Mouse (Mus musculus): ENCODE results near the gene Kifc1. TPM values are rescaled to one million over a fixed set of nuclear protein-coding genes. Genes with fewer than 3 reads are reported as not detected.

Kifc1 gene
- polyA plus RNA-seq, 1 experiment from 2014 or later: 12.3 TPM

GRCm38 (mm10) chr17:33930280-33931158, 40.1 kb upstream of the Kifc1 start:
- peak overlapping the region; percentile 99 for H3K4me2 ChIP-seq (ENCODE audit: low read depth, severe bottlenecking)
- peak overlapping the region; percentile 81 for H3K9ac ChIP-seq (ENCODE audit: low read length)
- peaks cover 15% of the 10 kb centered on the region for H3K4me1 ChIP-seq (ENCODE audit: control insufficient read depth, insufficient read depth, low read length)
- no peaks in the 10 kb centered on the region for H3K9me3 ChIP-seq (ENCODE audit: control insufficient read depth, low read length)
- under 1% methylated on average over 42 of the region's 45 CpGs for WGBS
- 0 out of 2 replicates have a peak, but pooled peaks cover 6% of the 10 kb centered on the region for H3K36me3 ChIP-seq (ENCODE audit: control insufficient read depth, insufficient read depth, low read length)
- DNase-seq (ENCODE audit: low spot score): no peak
- peak overlapping the region; percentile 87 for H3K27ac ChIP-seq (replicated peaks; ENCODE audit: low read depth, low read length)
- no peaks in the 10 kb centered on the region for H3K27me3 ChIP-seq (ENCODE audit: control insufficient read depth, insufficient read depth, low read length)
- ATAC-seq (ENCODE audit: insufficient number of reproducible peaks, low FRiP score, low TSS enrichment, low read depth): no peak
- peak overlapping the region; percentile 91 for H3K4me3 ChIP-seq (ENCODE audit: low read depth, low read length)

DNA sequence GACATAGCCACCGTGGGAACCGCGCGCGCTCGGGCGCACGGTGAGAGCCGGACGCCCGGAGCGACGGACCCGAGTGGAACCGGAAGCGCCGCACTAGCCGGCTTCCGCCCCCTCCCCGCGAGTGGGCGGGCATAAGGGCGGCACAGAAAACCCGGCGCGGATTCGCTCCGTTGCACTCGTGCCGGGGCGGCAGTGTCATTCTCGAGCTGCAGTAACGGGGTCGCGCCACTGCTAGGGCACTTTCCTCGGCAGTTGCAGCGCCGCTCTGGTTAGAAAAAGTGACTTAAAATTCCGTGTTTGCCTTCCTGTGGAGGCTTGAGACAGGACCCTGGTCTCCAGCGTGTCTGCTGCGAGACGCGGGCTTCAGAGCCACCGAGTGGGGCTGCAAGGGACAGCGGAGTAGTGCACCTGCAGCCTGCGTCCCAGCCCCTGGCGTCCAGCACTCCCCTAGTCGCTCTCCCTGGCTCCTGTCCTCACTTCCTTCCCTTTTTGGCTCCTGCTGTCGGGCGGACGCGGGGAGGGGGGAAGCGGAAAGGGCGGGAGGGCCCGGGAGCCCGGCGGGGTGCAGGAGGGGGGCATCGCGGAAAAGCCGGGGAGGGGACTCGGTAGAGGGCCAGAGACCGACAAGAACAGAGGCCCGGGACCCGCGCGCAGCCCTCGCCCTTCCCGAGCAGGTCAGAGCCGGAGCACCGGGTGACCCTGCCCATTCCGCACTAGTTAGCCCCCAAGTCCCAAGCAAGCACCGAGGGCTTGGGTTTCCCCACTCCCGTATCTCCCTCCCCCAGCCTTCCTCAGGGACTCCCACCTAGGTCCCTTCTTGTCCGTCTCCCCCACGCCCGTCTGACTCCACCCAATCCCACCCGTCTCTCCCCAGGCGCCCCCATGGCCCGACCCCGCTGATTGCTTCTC, 39.2 kb upstream of the Kifc1 start, which contains the start of gene Rgl2:
Gene Rgl2 (plus strand): TSS at position 173 of the 909 bp plus-strand sequence.
- Histone ChIP-seq H3K9ac (ENCODE audit: low read length) (peak within 1 kb of the TSS; percentile 81), H3K4me1 (ENCODE audit: control insufficient read depth, insufficient read depth, low read length) (peaks cover 15% of the 10 kb centered on the region), H3K27me3 (ENCODE audit: control insufficient read depth, insufficient read depth, low read length) (no peaks in the 10 kb centered on the region), H3K36me3 (ENCODE audit: control insufficient read depth, insufficient read depth, low read length) (0 out of 2 replicates have a peak, but pooled peaks cover 4% of the 10 kb centered on the region), H3K4me2 (ENCODE audit: low read depth, severe bottlenecking) (peak within 1 kb of the TSS; percentile 99), H3K27ac (replicated peaks; ENCODE audit: low read depth, low read length) (peak within 1 kb of the TSS; percentile 87), H3K4me3 (ENCODE audit: low read depth, low read length) (peak within 1 kb of the TSS; percentile 91), H3K9me3 (ENCODE audit: control insufficient read depth, low read length) (no peaks in the 10 kb centered on the region)
- ATAC-seq (ENCODE audit: insufficient number of reproducible peaks, low FRiP score, low TSS enrichment, low read depth): peak; percentile 73
- DNase-seq (ENCODE audit: low spot score): peak; percentile 97
- under 1% methylated on average over 76 of the region's 80 CpGs for WGBS

- no peak overlapping the region for H3K27ac ChIP-seq (replicated peaks; ENCODE audit: low read depth, low read length)
- DNase-seq (ENCODE audit: low spot score): no peak
- H3K4me2 ChIP-seq (ENCODE audit: low read depth, severe bottlenecking): peak overlapping the region; percentile 99
- peaks cover 15% of the 10 kb centered on the region for H3K4me1 ChIP-seq (ENCODE audit: control insufficient read depth, insufficient read depth, low read length)
- ATAC-seq (ENCODE audit: insufficient number of reproducible peaks, low FRiP score, low TSS enrichment, low read depth): no peak
- no peaks in the 10 kb centered on the region for H3K27me3 ChIP-seq (ENCODE audit: control insufficient read depth, insufficient read depth, low read length)
- 0 out of 2 replicates have a peak, but pooled peaks cover 2% of the 10 kb centered on the region for H3K36me3 ChIP-seq (ENCODE audit: control insufficient read depth, insufficient read depth, low read length)
- 64% methylated on average over 21 of the region's 21 CpGs for WGBS
- H3K4me3 ChIP-seq (ENCODE audit: low read depth, low read length): peak overlapping the region; percentile 91
- no peaks in the 10 kb centered on the region for H3K9me3 ChIP-seq (ENCODE audit: control insufficient read depth, low read length)
- H3K9ac ChIP-seq (ENCODE audit: low read length): peak overlapping the region; percentile 73
Measured at GRCm38 (mm10) chr17:33928251-33928947, 37.9 kb upstream of the Kifc1 start.

- ATAC-seq (ENCODE audit: insufficient number of reproducible peaks, low FRiP score, low TSS enrichment, low read depth) (no peak), DNase-seq (ENCODE audit: low spot score) (peak; percentile 55)
- Histone ChIP-seq H3K9ac (ENCODE audit: low read length) (no peak overlapping the region), H3K27ac (replicated peaks; ENCODE audit: low read depth, low read length) (no peak overlapping the region), H3K4me2 (ENCODE audit: low read depth, severe bottlenecking) (no peak overlapping the region), H3K4me3 (ENCODE audit: low read depth, low read length) (no peak overlapping the region), H3K36me3 (ENCODE audit: control insufficient read depth, insufficient read depth, low read length) (0 out of 2 replicates have a peak, but pooled peaks cover 2% of the 10 kb centered on the region), H3K4me1 (ENCODE audit: control insufficient read depth, insufficient read depth, low read length) (peaks cover 14% of the 10 kb centered on the region), H3K27me3 (ENCODE audit: control insufficient read depth, insufficient read depth, low read length) (no peaks in the 10 kb centered on the region), H3K9me3 (ENCODE audit: control insufficient read depth, low read length) (no peaks in the 10 kb centered on the region)
- 73% methylated on average over 17 of the region's 17 CpGs for WGBS
Measured at GRCm38 (mm10) chr17:33926207-33926932, 35.9 kb upstream of the Kifc1 start.

GRCm38 (mm10) chr17:33925406-33926116, 35.1 kb upstream of the Kifc1 start:
- Histone ChIP-seq H3K9me3 (ENCODE audit: control insufficient read depth, low read length) (no peaks in the 10 kb centered on the region), H3K4me1 (ENCODE audit: control insufficient read depth, insufficient read depth, low read length) (0 out of 2 replicates have a peak, but pooled peaks cover 8% of the 10 kb centered on the region), H3K4me2 (ENCODE audit: low read depth, severe bottlenecking) (no peak overlapping the region), H3K4me3 (ENCODE audit: low read depth, low read length) (no peak overlapping the region), H3K27me3 (ENCODE audit: control insufficient read depth, insufficient read depth, low read length) (no peaks in the 10 kb centered on the region), H3K27ac (replicated peaks; ENCODE audit: low read depth, low read length) (no peak overlapping the region), H3K9ac (ENCODE audit: low read length) (no peak overlapping the region), H3K36me3 (ENCODE audit: control insufficient read depth, insufficient read depth, low read length) (0 out of 2 replicates have a peak, but pooled peaks cover 2% of the 10 kb centered on the region)
- 81% methylated on average over 21 of the region's 21 CpGs for WGBS
- no peak for ATAC-seq (ENCODE audit: insufficient number of reproducible peaks, low FRiP score, low TSS enrichment, low read depth)
- DNase-seq (ENCODE audit: low spot score): no peak

- Histone ChIP-seq H3K4me2 (ENCODE audit: low read depth, severe bottlenecking) (no peak overlapping the region), H3K4me1 (ENCODE audit: control insufficient read depth, insufficient read depth, low read length) (peaks cover 6% of the 10 kb centered on the region; the same call in 1 of the 2 replicates), H3K9ac (ENCODE audit: low read length) (no peak overlapping the region), H3K4me3 (ENCODE audit: low read depth, low read length) (no peak overlapping the region), H3K9me3 (ENCODE audit: control insufficient read depth, low read length) (no peaks in the 10 kb centered on the region), H3K36me3 (ENCODE audit: control insufficient read depth, insufficient read depth, low read length) (0 out of 2 replicates have a peak, but pooled peaks cover 2% of the 10 kb centered on the region), H3K27ac (replicated peaks; ENCODE audit: low read depth, low read length) (no peak overlapping the region), H3K27me3 (ENCODE audit: control insufficient read depth, insufficient read depth, low read length) (no peaks in the 10 kb centered on the region)
- 89% methylated on average over 10 of the region's 10 CpGs for WGBS
- ATAC-seq (ENCODE audit: insufficient number of reproducible peaks, low FRiP score, low TSS enrichment, low read depth): no peak
- no peak for DNase-seq (ENCODE audit: low spot score)
Measured at GRCm38 (mm10) chr17:33924577-33925283, 34.3 kb upstream of the Kifc1 start.

GRCm38 (mm10) chr17:33921361-33921760, 30.9 kb upstream of the Kifc1 start:
- Histone ChIP-seq H3K4me3 (ENCODE audit: low read depth, low read length) (no peak overlapping the region), H3K27me3 (ENCODE audit: control insufficient read depth, insufficient read depth, low read length) (no peaks in the 10 kb centered on the region), H3K4me2 (ENCODE audit: low read depth, severe bottlenecking) (no peak overlapping the region), H3K36me3 (ENCODE audit: control insufficient read depth, insufficient read depth, low read length) (peaks cover 8% of the 10 kb centered on the region), H3K9ac (ENCODE audit: low read length) (no peak overlapping the region), H3K27ac (replicated peaks; ENCODE audit: low read depth, low read length) (no peak overlapping the region), H3K9me3 (ENCODE audit: control insufficient read depth, low read length) (no peaks in the 10 kb centered on the region), H3K4me1 (ENCODE audit: control insufficient read depth, insufficient read depth, low read length) (peaks cover 15% of the 10 kb centered on the region; the same call in 1 of the 2 replicates)
- DNase-seq (ENCODE audit: low spot score) (no peak), ATAC-seq (ENCODE audit: insufficient number of reproducible peaks, low FRiP score, low TSS enrichment, low read depth) (no peak)
- WGBS: 90% methylated on average over 7 of the region's 7 CpGs
